Mouse (Mus musculus): ENCODE data around the gene Mpzl3.

DNA sequence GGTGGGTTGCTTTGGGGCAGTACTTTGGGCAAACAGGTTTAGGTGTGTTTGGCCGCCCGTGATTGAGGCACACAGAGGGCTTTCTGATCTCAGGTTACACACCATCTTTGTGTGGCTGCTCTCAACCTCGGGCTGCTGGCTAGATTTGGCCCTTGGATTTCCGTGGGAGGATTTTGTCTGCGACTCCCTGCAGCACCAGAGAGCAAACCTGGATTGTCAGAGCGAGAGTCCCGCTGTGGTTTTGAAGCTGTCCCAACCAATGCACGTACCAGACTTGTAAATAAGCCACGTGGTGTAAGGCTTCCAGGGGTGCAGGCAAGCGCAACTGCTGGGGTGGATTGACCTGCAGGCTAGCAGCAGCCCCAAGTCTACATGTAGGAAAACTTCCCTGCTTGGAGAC, 12.0 kb upstream of the Mpzl3 start:
- TF ChIP-seq CTCF (IDR thresholded peaks at IDR 0.05; ENCODE audit: low read depth): no peak
- no peak for TF ChIP-seq EP300 (IDR thresholded peaks at IDR 0.05; ENCODE audit: low read depth)

Data from liver, embryonic 14.5 days (tissue).